Mouse (Mus musculus) kidney, embryonic 14.5 days (tissue): ENCODE measurements at regions not wholly inside any gene's neighbourhood (a gene's known extent, or its start where the extent isn't known, plus 50 kb on each side); places are given as distances from the start of the nearest gene placed in this dataset.

Source experiments
- ATAC-seq: fragments of 200-750 bp; cut with Nextera tagmentation; 2 replicates; pipeline ENCODE4 v1.8.0; 2017; ENCODE audit warnings: moderate number of reproducible peaks, mild to moderate bottlenecking, moderate TSS enrichment, moderate library complexity; ENCODE audit not compliant: low FRiP score, low TSS enrichment
- H3K27ac ChIP-seq: fragments of 300-500 bp; sonication (generic); 2 replicates; pipeline ENCODE4 v1.5.1; 2014; ENCODE audit warnings: low read depth, mild to moderate bottlenecking, low read length, moderate library complexity, mixed read lengths
- H3K27me3 ChIP-seq: fragments of 300-500 bp; sonication (generic); 2 replicates; pipeline ENCODE4 v1.6.1; 2014; ENCODE audit warnings: mild to moderate bottlenecking, low read length; ENCODE audit not compliant: control insufficient read depth, insufficient read depth
- H3K36me3 ChIP-seq: fragments of 300-500 bp; sonication (generic); 2 replicates; pipeline ENCODE4 v1.6.1; 2014; ENCODE audit warnings: low read length, mixed read lengths; ENCODE audit not compliant: control insufficient read depth, insufficient read depth
- H3K4me1 ChIP-seq: fragments of 300-500 bp; sonication (generic); 2 replicates; pipeline ENCODE4 v1.6.1; 2014; ENCODE audit warnings: low read length, mixed read lengths; ENCODE audit not compliant: control insufficient read depth, insufficient read depth
- H3K4me2 ChIP-seq: fragments of 300-500 bp; sonication (generic); replicated peaks from 2 replicates; pipeline ENCODE4 v1.6.1; 2014; ENCODE audit warnings: low read depth, mild to moderate bottlenecking, low read length
- H3K4me3 ChIP-seq: fragments of 300-500 bp; sonication (generic); 2 replicates; pipeline ENCODE4 v1.5.1; 2014; ENCODE audit warnings: mild to moderate bottlenecking, low read length
- H3K9ac ChIP-seq: fragments of 300-500 bp; sonication (generic); 2 replicates; pipeline ENCODE4 v1.6.1; 2014; ENCODE audit warnings: low read depth, mild to moderate bottlenecking, low read length, moderate library complexity
- H3K9me3 ChIP-seq: fragments of 300-500 bp; sonication (generic); 2 replicates; pipeline ENCODE4 v1.6.1; 2016; ENCODE audit warnings: low read length; ENCODE audit not compliant: control insufficient read depth
- WGBS: fragments of 180-500 bp; shearing (Covaris S2); extraction: QIAGEN DNeasy Blood & Tissue Kit; methylation state at CpG from one replicate; pipeline ENCODE4 v1.1.7; 2014; 5-methylcytosine and 5-hydroxymethylcytosine counted together

DNA sequence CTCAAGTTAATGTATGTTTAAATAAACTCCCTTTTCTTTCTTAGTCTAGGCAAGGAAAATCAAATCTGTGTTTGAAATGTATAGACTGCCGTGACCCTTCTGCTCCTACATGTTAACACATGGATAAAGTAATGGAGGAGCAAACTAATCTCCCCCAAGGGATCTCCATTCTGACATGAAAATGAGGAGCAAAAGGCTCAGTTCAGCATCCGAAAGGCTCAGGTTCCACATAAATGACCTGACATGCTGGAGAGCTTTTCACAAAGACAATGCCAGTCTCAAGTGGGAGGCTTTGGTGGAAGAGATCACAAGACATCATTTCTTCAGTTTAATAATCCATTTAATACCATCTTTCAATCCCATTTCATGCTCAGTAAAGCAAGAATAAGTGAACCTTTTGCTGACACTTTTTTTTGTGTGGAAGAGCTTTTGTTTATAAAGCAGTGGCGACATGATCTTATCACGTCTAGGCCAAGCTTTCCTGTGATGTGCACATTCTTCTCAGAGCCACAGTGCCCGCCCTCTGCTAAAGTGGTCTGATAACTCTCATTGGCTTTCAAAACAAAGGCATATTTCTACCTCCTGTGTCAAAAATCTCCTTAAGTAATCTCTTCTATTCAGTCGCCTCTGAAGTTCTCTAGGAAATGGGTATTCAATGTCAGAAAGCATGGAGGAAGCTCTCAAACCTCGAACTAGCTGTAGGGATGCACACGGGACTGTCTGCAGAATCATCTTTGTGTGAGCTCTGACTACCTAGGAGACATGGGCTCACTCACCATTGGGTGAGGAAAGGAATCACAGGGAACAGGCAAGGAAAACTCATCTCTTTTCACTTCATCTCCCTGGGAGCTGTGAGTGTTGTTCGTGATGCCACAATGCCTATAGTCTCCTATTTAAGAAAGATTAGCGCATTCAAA, 271.7 kb upstream of the Sash1 start:
- Histone ChIP-seq H3K27ac (no peak overlapping the region), H3K36me3 (no peaks in the 10 kb centered on the region), H3K4me1 (no peaks in the 10 kb centered on the region), H3K4me3 (no peak overlapping the region), H3K9me3 (no peaks in the 10 kb centered on the region), H3K27me3 (no peaks in the 10 kb centered on the region), H3K4me2 (no peak overlapping the region), H3K9ac (no peak overlapping the region)
- 63% methylated on average over 10 of the region's 10 CpGs for WGBS
- no peak for ATAC-seq

DNA sequence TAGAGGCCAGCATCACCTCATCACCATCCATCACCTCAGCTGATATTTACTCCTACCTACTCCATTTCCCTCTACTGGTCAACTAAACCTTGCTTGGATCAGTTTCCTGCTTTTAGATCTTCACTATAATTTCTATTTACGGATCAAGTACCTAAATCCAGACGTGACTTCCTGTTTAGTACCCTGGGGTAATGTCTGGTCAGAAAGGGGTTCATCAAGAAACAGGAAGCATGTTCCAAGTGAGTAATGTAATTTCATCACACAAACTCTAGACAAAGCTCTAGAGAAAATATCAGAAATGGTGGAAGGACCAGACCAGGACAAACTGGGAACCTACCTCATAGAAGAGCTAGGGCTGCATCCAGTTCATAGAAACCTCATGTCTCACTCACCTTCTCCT, 250.2 kb upstream of the Sash1 start:
- Histone ChIP-seq H3K4me2 (no peak overlapping the region), H3K9me3 (no peaks in the 10 kb centered on the region), H3K27me3 (no peaks in the 10 kb centered on the region), H3K9ac (no peak overlapping the region), H3K4me3 (no peak overlapping the region), H3K27ac (no peak overlapping the region), H3K4me1 (no peaks in the 10 kb centered on the region), H3K36me3 (no peaks in the 10 kb centered on the region)
- WGBS: 83% methylated on average over 2 of the region's 2 CpGs
- no peak for ATAC-seq

DNA sequence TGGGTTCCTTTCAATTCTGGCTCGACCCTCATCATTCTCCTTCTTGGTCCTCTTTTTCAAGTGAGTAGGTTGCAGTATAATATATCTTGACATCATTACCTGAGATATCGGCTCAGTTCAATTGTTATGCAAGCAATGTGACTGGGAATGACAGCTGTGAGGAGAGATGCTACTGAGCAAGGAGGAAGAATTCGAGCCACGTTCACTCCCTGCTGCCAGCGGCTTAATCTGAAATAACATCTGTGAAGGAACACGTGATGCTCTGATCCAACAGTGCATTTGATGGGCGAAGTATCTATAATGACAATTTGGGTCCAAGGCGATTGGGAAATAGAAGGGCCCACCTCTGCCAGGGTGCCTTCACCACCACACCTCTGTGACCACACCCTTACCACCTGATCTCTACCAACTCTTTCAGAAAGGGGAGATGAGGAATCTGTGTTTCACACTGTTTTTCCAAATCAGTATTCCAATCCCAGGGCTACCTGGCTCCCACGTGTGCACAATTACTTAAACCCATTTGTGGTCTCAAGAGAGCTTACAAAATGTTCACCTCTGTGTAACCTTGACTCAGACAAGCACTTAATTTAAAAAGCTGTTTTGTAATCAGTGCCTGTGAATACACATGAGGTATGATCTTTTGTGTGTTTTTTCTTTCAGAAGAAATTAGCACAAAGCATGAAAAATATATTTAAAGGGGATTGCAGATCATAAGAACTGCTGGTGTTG, 248.6 kb upstream of the Sash1 start:
- H3K4me1 ChIP-seq: no peaks in the 10 kb centered on the region
- H3K4me2 ChIP-seq: no peak overlapping the region
- H3K27me3 ChIP-seq: no peaks in the 10 kb centered on the region
- no peak overlapping the region for H3K9ac ChIP-seq
- H3K9me3 ChIP-seq: no peaks in the 10 kb centered on the region
- 63% methylated on average over 9 of the region's 9 CpGs for WGBS
- H3K36me3 ChIP-seq: no peaks in the 10 kb centered on the region
- no peak overlapping the region for H3K27ac ChIP-seq
- ATAC-seq: no peak
- H3K4me3 ChIP-seq: no peak overlapping the region

DNA sequence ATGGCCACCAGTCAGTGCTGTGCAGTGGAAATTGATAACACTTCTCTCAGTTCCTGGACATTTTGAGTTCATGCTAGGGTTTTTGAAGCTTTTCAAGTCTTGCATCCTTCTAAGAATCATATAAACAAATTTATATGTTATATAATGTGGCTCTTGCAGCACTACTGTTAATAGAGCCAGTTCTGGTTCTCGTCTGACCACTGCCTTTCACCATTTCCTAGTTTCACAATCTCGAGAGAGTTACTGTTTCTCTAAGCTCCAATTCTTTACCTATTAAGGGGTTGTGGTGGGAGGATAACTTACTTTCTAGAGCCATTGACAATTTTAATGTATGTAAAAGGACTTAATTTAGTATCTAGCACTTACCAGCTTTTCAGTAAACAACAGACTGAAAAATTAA, 244.2 kb upstream of the Sash1 start:
- H3K9ac ChIP-seq: no peak overlapping the region
- H3K4me2 ChIP-seq: no peak overlapping the region
- H3K9me3 ChIP-seq: no peaks in the 10 kb centered on the region
- H3K27ac ChIP-seq: no peak overlapping the region
- ATAC-seq: no peak
- H3K4me1 ChIP-seq: no peaks in the 10 kb centered on the region
- no peak overlapping the region for H3K4me3 ChIP-seq
- H3K36me3 ChIP-seq: no peaks in the 10 kb centered on the region
- no peaks in the 10 kb centered on the region for H3K27me3 ChIP-seq
- WGBS: 75% methylated on average over 2 of the region's 2 CpGs

DNA sequence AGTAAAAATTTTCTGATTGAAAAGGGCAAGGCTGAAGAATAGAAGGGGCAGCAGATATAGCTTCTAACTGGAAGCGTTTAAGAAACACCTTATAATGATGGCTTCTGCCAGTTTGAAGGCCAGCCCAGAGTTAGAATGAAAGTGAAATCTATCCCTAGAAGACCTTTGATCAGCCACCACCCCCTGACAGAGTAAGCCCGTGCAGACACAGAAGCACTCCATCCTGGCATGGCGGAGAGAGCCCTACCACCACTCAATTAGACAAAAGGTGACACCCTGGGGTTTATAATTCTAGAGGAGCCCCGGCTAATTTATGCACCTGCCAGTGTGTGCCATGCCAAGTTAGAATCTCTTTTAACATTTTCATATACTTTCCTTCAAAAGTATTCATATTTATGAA, 233.4 kb upstream of the Sash1 start:
- 31% methylated on average over 4 of the region's 4 CpGs for WGBS
- Histone ChIP-seq H3K27me3 (no peaks in the 10 kb centered on the region), H3K9ac (no peak overlapping the region), H3K9me3 (no peaks in the 10 kb centered on the region), H3K4me1 (peaks cover 8% of the 10 kb centered on the region; the same call in 1 of the 2 replicates), H3K4me2 (no peak overlapping the region), H3K4me3 (no peak overlapping the region), H3K27ac (no peak overlapping the region), H3K36me3 (no peaks in the 10 kb centered on the region)
- peak; percentile 32; the same call in 1 of the 2 replicates for ATAC-seq

DNA sequence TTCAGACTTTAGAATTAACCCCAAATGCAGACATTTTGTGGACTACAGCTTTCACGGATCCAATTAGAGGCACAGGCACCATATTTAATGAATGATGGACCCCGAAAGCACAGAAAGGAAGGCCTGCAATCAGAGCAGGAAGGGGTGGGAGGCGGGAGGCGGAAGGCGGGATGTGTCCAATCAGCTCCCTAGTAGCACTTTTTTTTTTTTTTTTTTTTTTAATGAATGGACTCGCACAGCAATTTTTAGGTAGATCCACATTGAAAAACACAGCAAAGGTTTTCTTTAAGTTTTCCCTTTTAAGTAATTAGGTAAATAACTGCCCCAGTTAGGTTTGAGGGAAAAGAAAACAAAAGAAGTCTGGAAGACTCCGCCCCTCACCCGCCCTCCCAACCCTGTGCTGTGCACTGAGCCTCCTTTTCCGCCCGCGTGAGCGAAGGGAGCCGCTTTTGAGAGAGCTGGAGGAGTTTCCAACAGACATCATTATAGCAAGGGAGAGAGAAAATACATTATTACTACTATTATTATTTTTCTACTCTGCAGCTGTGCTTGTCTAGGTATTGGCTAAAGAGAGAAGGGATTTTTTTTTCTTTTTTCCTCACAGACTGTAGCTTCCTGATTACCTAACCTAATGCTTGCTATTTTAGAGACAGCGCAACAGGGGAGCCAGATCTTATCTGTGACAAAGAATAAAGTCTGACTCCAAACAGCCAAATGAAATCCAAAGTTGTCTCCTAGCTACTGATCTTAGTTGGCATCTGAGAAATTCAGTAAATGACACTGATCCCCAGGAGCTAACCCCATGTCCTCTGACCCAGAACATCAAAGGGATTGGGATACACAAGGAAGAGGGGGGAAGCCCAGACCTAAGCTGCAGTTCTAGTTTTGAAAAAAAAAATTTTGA, 232.0 kb upstream of the Sash1 start:
- H3K4me3 ChIP-seq: peak overlapping the region; percentile 22; the same call in 1 of the 2 replicates
- H3K4me1 ChIP-seq: peaks cover 8% of the 10 kb centered on the region; the same call in 1 of the 2 replicates
- ATAC-seq: peak; percentile 72; the same call in 1 of the 2 replicates
- peak overlapping the region; percentile 41 for H3K4me2 ChIP-seq
- H3K9me3 ChIP-seq: no peaks in the 10 kb centered on the region
- WGBS: 35% methylated on average over 14 of the region's 14 CpGs
- no peak overlapping the region for H3K27ac ChIP-seq
- no peaks in the 10 kb centered on the region for H3K36me3 ChIP-seq
- H3K9ac ChIP-seq: no peak overlapping the region
- H3K27me3 ChIP-seq: no peaks in the 10 kb centered on the region

DNA sequence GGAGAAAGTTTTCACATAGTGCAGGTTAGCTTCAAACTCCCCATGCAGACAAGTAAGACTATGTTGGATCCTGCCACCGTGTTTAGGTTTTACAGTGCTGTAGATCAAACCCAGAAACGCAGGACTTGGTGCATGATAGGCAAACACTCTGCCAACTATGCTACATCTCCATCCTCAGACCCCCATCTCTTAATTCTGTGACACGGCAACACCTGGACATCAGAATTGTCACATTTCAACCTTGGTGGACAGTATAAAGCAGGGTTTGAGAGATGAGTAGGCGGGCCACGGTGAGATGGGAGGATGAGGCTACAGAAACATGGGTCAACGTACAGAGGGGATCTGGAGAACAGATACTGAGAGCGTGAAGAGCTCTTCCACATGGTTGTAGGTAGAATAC, 231.3 kb upstream of the Sash1 start:
- H3K9me3 ChIP-seq: no peaks in the 10 kb centered on the region
- H3K36me3 ChIP-seq: no peaks in the 10 kb centered on the region
- no peak overlapping the region for H3K9ac ChIP-seq
- H3K4me2 ChIP-seq: no peak overlapping the region
- peaks cover 8% of the 10 kb centered on the region; the same call in 1 of the 2 replicates for H3K4me1 ChIP-seq
- no peak for ATAC-seq
- no peak overlapping the region for H3K27ac ChIP-seq
- WGBS: 92% methylated on average over 7 of the region's 7 CpGs
- no peak overlapping the region for H3K4me3 ChIP-seq
- H3K27me3 ChIP-seq: no peaks in the 10 kb centered on the region

DNA sequence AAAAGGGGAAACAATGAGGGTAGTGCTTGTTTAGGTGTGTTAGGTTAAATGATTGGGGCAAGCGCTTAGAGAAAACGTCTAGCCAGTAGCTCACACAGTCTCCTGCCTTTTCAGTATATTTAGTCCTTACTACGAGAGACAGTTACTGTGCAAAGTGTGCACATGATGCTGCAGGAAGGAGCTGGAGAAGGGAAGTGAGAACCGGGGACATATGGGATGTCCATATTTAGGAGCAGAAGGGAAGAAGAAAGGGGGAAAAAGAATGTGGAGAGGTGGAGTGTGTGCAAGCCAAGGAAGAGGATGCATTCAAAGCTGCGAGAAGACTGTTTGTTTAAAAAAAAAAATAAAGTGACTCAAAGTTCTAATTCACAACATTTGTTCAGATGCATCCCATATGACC, 227.8 kb upstream of the Sash1 start:
- Histone ChIP-seq H3K27ac (no peak overlapping the region), H3K9ac (no peak overlapping the region), H3K27me3 (no peaks in the 10 kb centered on the region), H3K4me2 (no peak overlapping the region), H3K9me3 (peaks cover 3% of the 10 kb centered on the region; the same call in 1 of the 2 replicates), H3K4me3 (no peak overlapping the region), H3K4me1 (peaks cover 8% of the 10 kb centered on the region; the same call in 1 of the 2 replicates), H3K36me3 (no peaks in the 10 kb centered on the region)
- 78% methylated on average over 5 of the region's 5 CpGs for WGBS
- no peak for ATAC-seq
